In the genomic region with DNA sequence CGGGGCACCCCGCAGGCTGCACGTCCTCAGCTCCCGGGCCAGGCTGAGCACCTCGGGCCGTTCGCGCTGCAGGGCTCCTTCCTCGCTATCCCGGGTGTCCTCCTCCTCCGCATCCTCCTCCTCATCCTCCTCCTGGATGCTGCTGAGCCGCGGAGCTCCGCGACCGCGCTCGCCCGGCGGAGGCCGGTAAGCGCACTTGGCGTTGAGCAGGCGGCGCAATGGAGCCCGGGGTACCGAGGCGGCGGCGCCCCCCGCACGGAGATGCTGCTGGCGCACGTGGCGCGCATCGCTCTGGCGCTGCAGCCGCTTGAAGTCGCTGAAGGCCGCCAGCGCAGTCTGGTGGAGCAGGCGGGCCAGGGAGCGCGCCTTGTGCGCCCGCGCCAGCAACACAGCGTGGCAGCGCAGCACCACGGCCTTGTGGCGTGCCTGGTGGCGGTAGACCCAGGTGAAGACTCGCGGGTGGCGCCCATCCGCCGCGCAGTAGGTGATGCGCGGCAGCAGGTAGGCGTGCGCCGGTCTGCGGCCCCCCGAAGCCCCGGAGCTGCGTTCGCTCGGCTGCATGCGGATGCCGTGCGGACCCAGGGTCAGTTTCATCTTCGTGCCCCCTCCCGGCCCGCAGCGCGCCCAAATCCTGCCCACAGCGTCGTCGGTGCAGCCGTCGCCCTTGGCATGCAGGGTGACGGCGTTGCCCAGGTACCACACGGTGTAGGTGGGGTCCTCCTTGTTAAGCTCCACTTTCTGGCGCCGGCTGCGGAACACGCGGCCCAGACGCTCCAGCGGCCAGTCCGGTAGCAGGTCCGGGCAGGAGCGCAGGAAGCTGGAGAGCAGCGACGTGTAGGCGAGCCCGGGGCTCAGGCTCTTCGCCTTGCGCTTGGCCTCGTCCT, we compare ENCODE assay signal across 9 mouse cellular contexts. TPM values are rescaled to one million over a fixed set of nuclear protein-coding genes. Genes with fewer than 3 reads are reported as not detected.
DNase-seq lines count a peak whose midpoint lies in the region; ATAC-seq lines count a peak whose summit lies in the region.
"Had no signal": no experiment of that assay in that cellular context is flagged by ENCODE, and none has a peak within 500 bp of the region (broad histone marks: within the 10 kb centered on the region; RNA-seq: fewer than 3 reads in every experiment).

No protein-coding gene starts in this region.

- peaks cover 20% of the 10 kb centered on the region for H3K4me1 ChIP-seq in limb, embryonic 13.5 days

- H3K9ac ChIP-seq in limb, embryonic 13.5 days = peak overlapping the region; percentile 51
- H3K9ac ChIP-seq: liver, embryonic 14.5 days had no signal

- peaks cover 99% of the 10 kb centered on the region for H3K27me3 ChIP-seq in limb, embryonic 13.5 days

- H3K27ac ChIP-seq in limb, embryonic 13.5 days = no peak overlapping the region
- H3K27ac ChIP-seq: liver, embryonic 14.5 days had no signal

- no peaks in the 10 kb centered on the region for H3K9me3 ChIP-seq in limb, embryonic 13.5 days

- under 1% methylated on average over 98 of the region's 103 CpGs for WGBS in limb, embryonic 13.5 days

- no peaks in the 10 kb centered on the region for H3K36me3 ChIP-seq in limb, embryonic 13.5 days

- H3K4me3 ChIP-seq in limb, embryonic 13.5 days = peak overlapping the region; percentile 44

- peak overlapping the region; percentile 75 for H3K4me2 ChIP-seq in limb, embryonic 13.5 days (replicated peaks)

- ATAC-seq in limb, embryonic 13.5 days (ENCODE audit: low FRiP score, low read depth) = no peak

- DNase-seq in kidney, postnatal 10 days = peak; percentile 31
- DNase-seq in kidney, adult 8-10 months = no peak
- DNase-seq in embryo, embryonic 10 days (ENCODE audit: low spot score) = peak; percentile 35
- peak; percentile 9 to 15 for DNase-seq in heart, postnatal 14 days
- peak; percentile 71 for DNase-seq in right cerebral cortex, postnatal 14 days
- DNase-seq in gastrocnemius, postnatal 4 days (ENCODE audit: low spot score in 2 of 2) = no peak
- DNase-seq in urinary bladder, postnatal 10 days (ENCODE audit: low spot score) = no peak

- intact Hi-C loops in heart, postnatal 14 days (cut with DNase I) = no loop called here

RNA-seq across cellular contexts. Expression of a gene that starts 1.0 kb away (rescaled TPM):
- total RNA-seq in heart, postnatal 14 days (2021) = not detected
- not detected in 2 replicates for polyA plus RNA-seq in limb, embryonic 13.5 days (2015; fragmentation: Nextera tagmentation; extraction: Ambion mirVana)
- total RNA-seq in gastrocnemius, postnatal 4 days (2021) = not detected
- polyA plus RNA-seq: liver, embryonic 14.5 days had no signal

RNA-seq across cellular contexts. Expression of a gene that starts 27.5 kb away (rescaled TPM):
- 1 to 10 TPM; 2.1 to 2.2 TPM for total RNA-seq in heart, postnatal 14 days (2021)
- polyA plus RNA-seq in limb, embryonic 13.5 days (2015; fragmentation: Nextera tagmentation; extraction: Ambion mirVana) = 4.9 and 5.6 TPM in 2 replicates
- 1 to 10 TPM; 2.1 to 2.4 TPM for total RNA-seq in gastrocnemius, postnatal 4 days (2021)

RNA-seq across cellular contexts. Expression of a gene that starts 39.1 kb away (rescaled TPM):
- total RNA-seq in heart, postnatal 14 days (2021) = 10 to 100 TPM; 70.0 to 72.5 TPM
- 18.4 and 18.9 TPM in 2 replicates for polyA plus RNA-seq in limb, embryonic 13.5 days (2015; fragmentation: Nextera tagmentation; extraction: Ambion mirVana)
- 10 to 100 TPM; 30.1 to 33.2 TPM for total RNA-seq in gastrocnemius, postnatal 4 days (2021)

RNA-seq across cellular contexts. Expression of a gene that starts 58.8 kb away (rescaled TPM):
- 1 to 10 TPM; 8.4 to 8.7 TPM for total RNA-seq in heart, postnatal 14 days (2021)
- 1.6 and 1.9 TPM in 2 replicates for polyA plus RNA-seq in limb, embryonic 13.5 days (2015; fragmentation: Nextera tagmentation; extraction: Ambion mirVana)
- total RNA-seq in gastrocnemius, postnatal 4 days (2021) = 10 to 100 TPM in 1 of 2 experiments, 1 to 10 TPM in 1; 8.1 to 10.5 TPM

Comparison
In these comparisons a context has a peak if more than half of its experiments do, and no peak if none do; other contexts are left out.
1. DNase-seq: peak in kidney, postnatal 10 days (single experiment), embryo, embryonic 10 days (single experiment), heart, postnatal 14 days (2 of 2) and right cerebral cortex, postnatal 14 days (single experiment); none in kidney, adult 8-10 months (0 of 2), gastrocnemius, postnatal 4 days (0 of 2) and urinary bladder, postnatal 10 days (single experiment).